Mouse (Mus musculus) megakaryocyte progenitor cell, adult 5-6 weeks (primary cell): ENCODE data around the gene Rfx4. TPM values are rescaled to one million over a fixed set of nuclear protein-coding genes. Genes with fewer than 3 reads are reported as not detected.

Experiments used
- ATAC-seq: replicated peaks from 2 replicates; pipeline ENCODE4 v1.8.0; 2016; ENCODE audit warnings: mild to moderate bottlenecking, moderate TSS enrichment, inconsistent platforms; ENCODE audit not compliant: poor library complexity
- total RNA-seq, 2 experiments: library from RNA; stranded (forward) in 1 of 2; stranded (reverse) in 1 of 2; fragments of 157-497, 149-512 nt in 1 of 2; fragments of 200-1000 nt in 1 of 2; gene quantifications; 2 replicates each; pipeline versions ENCODE4 v1.2.3 to v1.2.4; 2015 to 2017

Gene Rfx4
- total RNA-seq, 2 experiments from 2014 or later, result not detected

DNA sequence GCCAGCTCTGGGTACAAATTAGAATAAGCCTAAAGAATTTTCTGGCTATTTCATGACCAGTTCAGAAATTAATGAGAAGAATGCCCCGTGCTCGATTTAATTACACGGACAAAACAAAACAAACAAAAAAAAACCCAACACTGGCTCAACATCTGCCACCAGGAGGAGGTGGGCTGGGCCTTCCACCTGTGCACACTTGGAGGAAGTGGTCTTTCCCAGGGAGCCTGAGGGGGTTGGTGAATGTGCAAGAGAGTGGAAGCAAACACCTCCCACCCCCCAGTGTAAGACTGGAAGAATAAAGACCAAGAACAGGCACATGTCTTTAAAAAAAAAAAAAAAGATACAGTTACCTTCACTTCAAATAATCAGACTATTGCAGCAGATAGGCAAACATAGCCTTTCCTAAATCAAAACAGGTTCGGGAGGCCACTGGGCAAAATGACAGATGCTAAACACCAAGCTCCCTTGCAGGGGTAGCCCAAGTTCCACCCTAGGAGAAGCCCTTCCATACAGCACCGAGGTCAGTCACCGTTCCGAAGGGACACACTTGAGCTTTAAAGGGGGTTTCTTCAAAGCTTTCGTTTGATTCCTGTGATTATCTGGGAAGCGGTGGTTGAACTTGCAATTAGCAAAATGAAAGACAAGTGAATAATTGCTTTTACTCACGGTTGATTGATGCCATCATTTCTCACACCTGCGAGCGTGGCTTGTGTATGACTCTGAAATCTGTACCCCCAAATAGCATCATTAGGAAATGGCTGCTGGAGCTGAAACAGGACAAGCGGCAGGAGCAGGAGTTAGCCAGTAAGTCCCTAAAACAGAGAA lies 103.9 kb downstream of the Rfx4 start:
- ATAC-seq, result no peak

DNA sequence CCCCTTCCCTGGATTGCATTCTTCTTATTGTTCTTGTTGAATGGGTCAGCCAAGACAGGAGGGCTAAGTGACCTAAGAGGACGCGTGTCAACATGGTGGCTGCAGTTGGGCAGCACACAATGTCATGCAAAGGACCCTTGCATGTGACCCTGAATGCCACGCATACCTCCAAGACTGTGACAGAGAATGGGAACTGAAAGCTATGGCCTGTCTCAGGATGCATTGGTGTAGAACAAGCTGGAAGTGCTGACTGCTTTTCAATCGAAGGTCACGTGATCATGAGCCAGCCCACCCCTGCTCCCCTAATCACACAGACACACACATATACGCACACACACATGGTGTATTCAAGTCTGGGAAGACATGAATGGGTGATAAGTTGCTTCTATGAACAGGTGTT lies 107.6 kb downstream of the Rfx4 start:
- ATAC-seq, result no peak

DNA sequence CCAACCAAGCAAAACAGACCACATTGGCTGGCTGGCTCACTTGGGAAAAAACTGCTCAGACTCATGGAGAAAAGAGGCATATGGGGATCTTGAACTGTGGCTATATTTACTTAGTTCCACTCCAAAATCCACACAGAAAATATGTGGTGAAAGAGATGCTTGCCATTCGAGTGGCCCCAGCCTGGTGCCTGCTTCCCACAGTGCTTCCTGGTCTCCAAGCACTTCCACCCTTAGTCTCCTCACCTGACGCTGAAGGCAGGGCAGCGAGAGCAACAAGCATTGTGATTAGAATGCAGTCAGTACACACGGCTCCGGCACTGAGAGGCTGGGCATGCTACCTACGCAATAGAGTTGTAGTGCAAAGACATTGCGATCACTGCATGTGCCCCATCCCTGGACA lies 111.7 kb downstream of the Rfx4 start:
- no peak for ATAC-seq

DNA sequence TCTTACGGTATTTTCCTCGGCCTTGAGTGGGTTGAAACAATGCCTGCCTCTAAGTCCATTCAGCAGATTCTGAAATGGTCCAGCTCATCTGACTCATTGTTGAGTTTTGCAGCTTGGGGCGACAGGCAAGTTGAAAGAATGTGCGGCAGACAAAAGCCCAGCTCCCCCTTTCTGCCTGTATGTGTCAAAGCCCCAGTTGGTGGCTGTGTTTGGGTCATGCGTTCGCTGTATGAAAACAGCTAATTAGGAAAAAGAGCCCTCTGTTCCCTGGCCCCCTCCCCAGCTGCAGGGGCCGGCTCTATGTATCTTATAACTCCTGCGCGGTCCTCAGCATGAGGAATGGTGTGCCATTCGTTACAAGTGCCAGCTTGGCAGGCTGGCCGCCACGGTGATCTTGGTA lies 115.4 kb downstream of the Rfx4 start:
- ATAC-seq, result no peak

DNA sequence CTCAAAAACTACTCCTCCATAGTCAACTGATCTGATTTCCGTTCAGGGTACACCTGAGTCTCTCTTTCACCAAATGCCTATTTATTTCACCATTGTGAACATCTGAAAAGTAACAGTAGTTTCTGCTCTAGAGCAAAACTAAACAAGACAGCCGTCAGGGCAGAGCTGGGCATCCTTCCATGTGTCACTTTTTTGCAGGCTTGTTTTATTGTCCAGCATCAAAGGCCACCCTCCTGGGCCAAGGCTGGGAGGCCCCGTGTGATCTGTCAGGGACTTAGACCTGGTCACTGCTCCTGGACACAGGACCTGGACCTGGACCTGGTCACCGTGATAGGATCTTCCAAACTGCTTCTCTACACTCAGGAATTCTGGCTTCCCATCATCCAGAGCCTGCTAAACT lies 116.1 kb downstream of the Rfx4 start:
- ATAC-seq, result no peak

DNA sequence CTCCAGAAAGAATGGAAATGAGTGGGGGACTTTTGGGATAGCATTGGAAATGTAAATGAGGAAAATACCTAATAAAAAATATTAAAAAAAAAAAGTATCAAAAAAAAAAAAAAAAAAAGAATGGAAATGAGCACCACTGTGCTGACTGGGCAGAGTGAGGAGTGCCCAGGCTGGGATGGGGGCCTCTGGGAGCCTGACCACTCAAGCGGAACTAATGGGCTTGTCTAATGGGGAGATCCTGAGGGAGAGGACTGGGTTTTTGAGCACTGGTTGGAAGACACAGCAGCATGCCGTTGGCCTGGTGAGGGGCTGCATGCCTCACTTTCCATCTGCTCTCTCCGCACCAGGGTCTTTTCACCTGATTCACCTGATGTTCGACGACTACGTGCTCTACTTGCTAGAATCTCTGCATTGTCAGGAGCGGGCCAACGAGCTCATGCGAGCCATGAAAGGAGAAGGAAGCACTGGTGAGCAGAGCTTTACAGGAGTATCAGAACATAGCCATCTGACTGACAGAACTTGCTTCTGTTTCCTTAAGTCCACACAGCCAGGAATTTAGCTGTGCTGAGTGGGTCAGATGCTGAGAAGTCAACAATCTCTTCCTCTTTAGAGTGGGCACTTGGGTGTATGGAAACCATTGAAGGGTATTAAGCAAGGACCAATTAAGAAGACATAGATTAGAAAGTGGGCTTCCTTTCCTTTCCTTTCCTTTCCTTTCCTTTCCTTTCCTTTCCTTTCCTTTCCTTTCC lies 124.1 kb downstream of the Rfx4 start:
- no peak for ATAC-seq

DNA sequence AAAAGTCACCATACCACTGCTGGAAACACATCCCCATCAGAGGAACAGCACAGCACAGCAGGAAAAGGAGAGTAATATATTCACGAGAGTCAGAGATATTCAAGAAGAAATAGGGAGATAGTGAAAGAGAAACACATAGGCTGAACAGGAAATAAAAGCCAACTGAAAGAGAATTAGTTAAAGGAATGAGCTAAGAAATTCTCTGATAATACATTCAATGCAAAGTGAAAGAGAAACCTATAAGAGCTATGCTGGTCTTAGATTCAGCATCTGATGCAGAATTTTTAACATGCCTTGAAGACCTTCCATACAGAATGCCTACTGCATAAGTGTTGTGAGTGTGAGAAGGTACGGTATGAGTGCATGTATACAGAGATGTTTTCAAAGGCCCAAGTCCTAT lies 126.7 kb downstream of the Rfx4 start:
- ATAC-seq, result no peak

DNA sequence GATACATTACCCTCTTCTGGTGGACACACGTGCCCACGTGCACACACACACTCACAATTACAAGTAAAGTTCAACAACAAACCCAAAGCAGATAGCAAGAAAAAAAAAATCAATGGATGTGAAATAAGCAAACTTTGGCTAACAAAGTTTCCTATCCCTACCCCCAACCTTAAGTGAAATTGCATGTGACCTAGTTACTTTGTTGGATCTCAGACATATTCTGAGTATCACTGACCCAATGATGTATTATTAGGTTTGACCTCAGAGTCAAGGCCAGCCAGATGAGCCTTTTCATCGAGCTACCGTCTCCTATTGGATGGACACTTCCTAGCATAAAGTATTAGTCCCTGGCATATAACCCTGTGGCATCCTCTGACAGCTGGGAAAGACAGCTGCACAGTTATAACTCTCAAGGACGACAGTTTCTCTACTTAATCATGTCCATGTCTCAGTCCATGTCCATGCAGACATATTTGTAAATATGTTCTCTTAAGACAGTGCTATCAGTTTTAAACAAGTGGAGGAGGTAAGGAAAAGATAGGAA lies 129.6 kb downstream of the Rfx4 start:
- peak; percentile 40 for ATAC-seq

DNA sequence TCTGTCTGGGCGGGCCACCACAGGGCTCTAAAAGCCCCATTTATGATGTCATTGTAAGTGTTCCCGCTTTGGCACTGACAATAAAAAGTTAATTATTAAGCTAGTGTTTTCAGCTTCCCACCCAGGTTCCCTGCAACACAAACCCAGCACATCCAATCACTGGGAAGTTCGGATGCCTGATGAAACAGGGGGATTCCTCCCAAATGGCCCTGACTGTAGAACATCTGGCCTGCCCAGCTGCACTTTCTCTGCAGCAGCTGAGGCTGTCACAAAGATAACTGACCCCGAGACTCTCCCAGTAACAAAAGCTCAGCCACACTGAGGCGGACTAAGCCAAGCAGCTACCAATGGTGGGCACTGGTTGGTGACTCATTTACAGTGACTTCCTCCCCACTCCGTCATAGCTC lies 130.4 kb downstream of the Rfx4 start:
- ATAC-seq, result peak; percentile 72

DNA sequence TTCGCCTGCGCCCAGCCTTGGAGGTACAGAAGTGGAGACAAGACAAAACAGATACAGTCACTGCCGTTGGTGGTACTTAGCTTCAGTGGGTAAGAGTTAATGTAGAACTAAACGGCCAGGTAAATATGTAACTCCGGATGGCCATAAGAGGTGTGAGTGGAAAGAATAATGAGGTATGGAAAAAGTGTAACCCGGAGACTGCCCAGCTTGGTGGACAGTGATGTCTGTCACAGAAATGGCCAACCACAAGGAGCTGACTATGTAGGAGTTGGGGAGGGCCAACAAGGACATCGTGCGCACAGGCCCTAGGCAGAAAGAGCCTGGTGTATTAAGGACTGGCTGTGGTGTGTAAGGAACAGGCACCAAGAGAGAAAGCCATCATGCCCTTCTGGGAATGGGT lies 130.9 kb downstream of the Rfx4 start:
- ATAC-seq, result no peak

DNA sequence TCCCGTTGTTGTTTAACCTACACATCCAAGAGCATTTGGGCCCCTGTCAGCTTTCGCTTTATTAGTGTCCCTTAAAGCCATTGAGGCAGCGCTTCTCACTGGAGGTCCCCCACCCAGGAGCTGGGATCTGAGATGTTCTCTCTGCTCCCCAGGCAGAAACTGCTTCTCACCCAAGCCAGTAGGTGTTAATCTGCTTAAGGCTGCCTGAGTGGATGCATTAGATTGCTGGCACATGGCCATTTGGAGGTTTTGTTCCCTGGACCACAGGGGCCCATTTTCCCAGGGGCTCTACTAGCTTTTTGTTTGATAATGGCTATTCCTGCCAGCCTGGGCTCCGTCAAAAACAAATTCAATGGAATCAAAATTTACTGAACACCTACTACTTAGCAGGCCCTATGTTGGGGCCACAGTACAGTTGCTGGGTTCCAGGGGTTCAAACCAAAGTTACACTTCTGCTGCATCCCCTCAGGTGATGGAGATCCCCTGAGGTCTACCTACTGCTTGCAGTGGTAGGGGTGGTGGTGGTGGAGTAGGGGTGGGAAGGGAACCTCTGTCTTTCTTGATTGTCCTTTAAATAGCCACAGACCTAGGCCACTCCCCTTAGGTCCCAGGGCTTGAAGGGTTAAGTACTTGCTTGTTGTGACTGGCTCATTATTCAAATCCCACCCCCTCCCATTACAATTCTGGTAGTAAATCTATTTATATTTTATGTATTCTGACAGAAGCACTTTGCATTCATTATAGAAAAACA lies 133.4 kb downstream of the Rfx4 start:
- ATAC-seq, result no peak

DNA sequence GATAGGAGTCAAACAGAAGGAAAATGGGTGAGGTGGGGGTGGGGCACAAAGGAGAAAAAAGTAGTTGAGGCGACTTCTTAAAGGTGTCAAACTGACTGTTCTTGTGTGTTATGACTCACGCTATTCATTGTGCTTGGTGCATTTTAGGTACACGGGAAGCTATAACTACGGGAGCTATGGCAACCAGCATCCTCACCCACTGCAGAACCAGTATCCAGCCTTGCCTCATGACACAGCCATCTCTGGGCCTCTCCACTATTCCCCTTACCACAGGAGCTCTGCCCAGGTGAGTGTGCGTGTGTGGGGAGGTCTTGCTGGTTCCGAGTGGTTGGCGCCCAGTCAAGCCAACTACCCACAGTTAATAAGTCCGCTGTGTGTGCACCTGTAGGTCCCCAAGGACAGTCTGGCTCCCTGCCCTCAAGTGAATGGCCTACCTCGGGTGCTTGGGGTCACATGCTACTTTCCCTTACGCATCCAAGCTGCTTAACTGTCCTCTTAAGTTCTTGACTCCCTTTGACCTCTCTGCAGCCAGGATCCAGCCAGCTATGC lies 140.0 kb downstream of the Rfx4 start:
- ATAC-seq, result no peak

DNA sequence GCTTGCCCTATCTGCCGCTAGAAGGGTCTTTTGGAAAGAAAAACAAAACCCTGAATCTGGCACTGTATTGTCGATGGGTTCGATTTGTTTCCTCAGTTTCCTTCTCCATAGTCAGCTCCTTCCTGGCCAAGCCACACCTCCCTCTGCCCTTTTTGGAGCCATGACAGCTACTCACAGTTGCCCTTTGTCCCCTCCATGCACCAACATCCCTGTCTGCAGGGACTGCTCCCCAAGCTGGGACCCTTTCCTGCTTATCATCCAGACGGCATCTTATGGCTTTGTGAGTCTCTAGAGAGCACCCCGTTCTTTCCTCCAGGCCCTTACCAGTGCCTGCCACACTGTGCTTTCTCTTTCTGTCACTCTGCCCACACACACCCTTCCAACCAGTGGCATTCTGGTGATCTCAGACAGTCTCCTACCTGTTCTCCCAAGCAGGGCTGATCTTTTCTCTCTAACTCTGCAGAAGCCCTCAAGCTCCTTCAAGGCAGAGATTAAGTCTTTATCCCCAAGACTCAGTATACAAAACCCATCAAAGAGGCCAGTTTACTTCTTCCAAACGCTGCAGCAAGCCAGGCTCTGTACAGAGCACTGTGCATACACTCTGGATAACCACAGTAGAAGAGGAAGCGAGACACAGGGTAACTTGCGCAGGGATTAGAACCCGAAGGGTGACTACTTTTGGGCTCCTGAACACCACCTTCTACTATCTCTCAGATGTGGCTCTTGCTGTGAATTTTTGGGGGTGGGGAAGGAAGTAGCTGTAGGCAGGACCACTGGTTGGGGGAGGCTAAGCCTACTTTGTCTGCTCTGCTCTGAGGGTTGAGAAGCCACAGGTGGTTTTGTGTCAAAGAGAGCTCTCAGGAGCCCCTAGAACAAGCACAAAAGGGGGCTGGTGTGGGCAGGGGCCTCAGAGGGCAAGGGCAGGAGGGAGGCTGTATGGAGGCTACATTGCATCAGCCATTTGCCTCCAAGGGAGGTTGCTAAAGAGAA lies 141.4 kb downstream of the Rfx4 start:
- peak; percentile 43 for ATAC-seq

DNA sequence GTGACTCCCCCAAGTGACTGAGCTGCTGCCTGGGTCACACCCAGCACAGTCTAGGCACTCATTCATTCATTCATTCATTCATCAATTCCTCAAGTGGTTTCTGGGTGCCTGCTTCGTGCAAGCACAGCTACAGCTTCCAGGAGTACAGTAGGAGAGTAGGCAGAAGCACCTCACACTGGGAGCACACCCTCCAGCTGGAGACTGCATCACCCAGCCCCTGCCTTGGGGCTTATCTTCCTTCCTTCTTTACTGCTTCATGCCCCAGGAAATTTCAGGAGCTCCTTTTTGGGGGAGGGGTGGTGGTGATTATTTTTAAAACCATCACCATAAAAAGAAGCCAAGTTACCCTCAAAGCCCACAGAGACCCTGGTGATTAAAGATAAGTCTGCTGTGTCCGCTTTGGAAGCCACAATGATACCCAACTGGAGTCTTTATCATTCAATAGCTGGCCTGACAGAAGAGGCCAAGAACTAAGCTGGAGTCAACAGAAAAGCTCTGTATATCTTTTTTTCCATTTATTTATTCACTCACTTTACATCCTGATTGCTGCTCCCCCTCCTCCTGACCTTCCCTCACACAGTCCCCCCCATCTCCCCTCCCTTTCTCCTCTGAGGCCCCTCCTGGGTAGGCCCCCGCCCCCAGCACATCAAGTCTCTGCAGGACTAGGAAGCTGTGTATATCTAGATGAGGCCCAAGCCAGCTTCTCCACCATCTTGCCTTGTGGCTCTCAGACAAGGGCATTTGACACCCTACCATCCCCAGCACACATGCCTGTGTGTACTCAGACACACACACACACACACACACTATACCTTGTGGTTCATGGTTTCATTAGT lies 142.5 kb downstream of the Rfx4 start:
- ATAC-seq, result peak; percentile 66

DNA sequence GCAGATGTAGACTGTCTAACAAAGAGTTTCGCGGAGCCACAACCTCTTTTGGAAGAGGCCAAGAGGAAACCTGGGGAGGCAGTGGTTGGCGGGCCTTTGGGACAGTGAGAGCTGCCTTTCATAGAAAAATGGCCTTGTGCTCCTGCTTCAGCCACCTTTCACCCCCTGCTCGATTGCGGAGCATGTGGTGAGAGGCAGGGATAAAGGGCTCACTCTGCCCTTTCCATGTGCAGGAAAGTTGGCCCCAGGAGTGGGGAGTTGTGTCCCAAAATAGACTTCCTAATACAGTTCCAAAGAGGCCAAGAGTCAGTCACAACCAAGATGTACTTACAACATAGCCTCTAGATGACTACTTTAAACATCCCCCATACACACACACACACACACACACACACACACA lies 145.8 kb downstream of the Rfx4 start:
- no peak for ATAC-seq

DNA sequence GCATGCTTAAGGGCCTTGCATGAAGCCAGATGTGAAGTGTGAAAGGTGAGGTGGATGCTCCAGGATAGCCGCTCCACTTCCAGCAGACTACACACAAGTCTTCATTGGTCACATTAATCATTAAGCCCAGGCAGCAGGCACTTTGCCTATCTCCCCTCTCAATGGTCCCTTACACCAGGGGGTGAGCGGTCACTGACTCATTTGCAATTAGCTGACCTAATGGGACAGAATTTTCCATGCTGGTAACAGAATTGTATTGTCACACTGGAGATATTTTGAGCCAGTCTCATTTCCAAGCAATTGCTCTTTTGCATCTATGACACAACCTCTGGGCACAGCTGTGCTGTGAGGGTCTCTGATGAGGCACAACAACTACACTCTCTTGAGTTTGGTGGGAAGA lies 146.4 kb downstream of the Rfx4 start:
- no peak for ATAC-seq

DNA sequence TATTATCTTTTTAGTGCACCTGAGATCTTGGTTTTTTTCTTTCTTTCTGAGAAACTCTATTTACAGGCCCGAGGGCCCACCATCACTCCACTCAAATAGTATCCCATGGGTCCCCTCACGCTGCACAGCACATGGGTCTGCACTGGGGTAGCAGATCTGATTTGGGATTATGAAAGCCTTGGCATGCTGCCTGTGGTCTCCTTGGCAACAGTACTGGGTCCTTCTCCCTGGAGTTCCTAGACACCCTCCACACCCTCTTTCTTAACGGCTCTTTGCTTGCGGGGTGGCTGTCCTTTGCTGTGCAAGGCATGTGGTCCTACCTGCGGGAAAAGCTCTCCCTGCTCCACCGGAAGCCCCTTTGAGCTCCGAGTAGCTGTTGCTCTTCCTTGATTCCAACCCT lies 147.4 kb downstream of the Rfx4 start:
- ATAC-seq, result peak; percentile 26; the same call in 1 of the 2 replicates

DNA sequence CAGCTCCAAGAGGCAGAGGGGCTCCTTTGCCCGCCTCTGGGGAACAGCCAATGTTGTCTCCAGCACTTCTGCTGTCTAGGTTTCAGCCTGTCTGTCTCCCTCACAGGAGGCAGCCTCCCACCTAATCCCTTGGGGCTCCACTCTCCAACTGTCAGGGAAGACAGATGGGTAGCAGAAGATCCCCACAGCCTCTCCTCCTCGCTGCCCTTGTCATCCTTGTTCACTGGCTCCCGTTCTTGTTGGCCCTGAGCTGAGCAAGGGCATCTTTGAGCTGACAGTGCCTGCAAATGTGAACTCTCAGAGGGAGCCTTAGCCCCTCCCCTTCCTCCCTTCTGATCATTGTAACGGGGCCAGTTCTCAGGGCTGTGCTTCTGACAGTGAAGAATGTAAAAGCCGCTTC lies 147.9 kb downstream of the Rfx4 start:
- peak; percentile 66 for ATAC-seq

DNA sequence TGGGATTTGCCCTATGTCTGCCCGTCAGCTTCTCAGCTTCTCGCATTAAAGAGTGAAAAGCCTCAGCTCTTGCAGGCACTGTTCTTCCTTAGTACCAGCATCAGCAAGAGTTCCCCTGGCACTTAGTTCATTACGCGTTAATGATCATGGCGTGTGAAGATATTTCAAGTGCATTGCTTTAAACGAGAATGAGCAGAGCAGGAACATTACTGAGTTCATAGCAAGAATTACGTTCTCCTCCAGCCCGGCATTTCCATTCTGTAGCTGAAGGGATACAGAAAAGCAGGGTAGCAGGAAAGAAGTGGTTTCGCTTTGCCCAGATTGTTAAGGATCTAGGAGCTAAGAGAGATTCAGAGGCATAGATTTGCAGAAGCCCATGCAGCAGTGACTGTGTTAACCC lies 151.0 kb downstream of the Rfx4 start:
- no peak for ATAC-seq
